Mouse (Mus musculus) retina, adult 2 months (tissue): Measurements from ENCODE around the gene Npsr1.

Source experiments
- DNase-seq: peaks from one replicate; pipeline ENCODE4 v3.0.0-alpha.2; 2012; ENCODE audit warnings: low read depth, low spot score

The Npsr1 gene

DNA sequence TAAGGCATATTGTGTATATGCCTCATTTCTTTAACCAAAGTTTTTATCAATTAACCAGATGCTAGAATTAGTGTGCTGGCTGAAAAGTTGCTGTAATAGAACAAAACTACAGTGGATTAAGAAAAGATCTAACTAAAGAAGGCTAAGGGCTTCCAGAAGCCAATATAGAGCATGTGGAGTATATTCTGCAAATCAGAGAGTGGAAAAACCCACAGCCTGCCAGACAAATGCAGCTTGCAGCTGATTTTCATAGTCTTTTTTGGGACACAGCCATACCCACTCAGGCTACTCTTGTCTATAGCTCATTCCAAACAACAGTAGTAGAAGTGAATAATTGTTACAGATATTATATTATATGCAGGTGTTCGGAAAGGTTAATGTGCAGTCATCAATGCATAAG lies 138.7 kb downstream of the Npsr1 start:
- DNase-seq: no peak

GRCm38 (mm10) chr9:24247557-24247956 lies 149.8 kb downstream of the Npsr1 start:
- DNase-seq: no peak

DNA sequence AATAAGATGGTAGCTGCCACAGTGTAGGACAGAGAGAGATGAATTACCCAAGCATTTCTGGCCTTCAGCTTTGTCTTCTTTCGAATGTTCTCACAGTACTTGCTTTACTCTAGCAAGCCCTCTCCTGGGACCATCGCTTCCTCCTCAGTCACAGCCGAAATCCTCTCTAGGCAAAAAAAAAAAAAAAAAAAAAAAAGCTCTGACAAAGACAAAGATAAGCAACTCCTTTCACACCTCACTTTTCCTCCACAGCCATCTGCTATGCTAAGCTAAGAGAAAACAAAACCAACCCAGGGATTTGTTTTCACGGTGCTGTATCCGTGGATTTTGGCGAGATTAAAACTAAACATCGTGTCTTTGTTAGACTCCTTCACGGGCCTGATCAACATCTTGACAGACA lies 156.4 kb downstream of the Npsr1 start:
- no peak for DNase-seq

DNA sequence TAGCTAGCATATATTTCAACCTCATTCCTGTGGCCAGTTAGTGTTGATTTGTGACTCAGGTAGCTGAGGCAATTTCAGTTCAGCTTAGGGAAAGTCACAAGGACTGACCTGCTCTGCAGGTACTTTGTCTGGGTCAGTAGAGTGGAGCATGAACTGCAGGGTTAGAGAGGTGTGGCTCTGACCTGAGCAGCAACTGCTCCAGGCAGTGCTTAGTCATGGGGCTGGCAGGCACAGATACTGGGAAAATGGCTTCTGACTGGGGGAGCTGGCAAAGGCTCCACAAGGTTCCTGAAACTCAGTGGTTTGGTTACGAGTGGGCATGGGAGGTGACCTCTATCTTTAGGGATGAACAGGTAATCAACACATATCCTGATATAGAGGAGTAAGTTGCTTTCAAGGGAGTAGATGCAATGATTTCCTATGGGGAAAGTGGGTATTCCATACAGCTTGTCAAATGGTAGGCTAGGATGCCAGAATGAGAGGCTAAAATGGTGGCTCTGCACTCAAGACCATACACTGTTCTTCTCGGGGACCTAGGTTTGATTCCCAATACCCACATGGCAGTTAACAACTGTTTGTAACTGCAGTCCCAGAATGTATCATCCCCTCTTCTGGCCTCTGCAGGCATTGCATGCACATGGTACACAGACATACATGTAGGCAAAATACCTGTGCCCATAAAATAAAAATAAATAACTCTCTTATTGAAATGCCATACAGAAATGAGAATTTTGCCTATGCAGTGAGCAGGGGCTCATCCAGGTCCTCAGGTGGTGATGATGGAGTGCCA lies 182.9 kb downstream of the Npsr1 start:
- DNase-seq: no peak

DNA sequence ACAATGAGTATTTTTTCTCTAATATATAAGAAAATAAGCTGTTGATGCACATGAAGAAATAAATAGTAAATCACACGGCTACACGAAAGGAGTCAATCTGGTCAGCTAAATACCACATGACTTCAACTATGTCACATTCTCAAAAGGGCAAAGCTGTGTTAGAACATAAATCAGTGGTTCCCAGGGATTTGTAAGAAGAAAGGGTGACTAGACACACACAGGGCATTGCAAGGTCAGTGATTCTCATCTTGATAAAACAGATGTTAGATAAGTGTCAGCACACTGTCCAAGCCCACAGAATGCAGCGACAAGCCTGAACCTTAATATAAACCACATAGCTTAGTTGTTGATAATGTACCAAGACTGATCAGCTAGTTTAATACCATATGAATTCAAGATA lies 184.8 kb downstream of the Npsr1 start:
- no peak for DNase-seq

GRCm38 (mm10) chr9:24283071-24283470 lies 185.3 kb downstream of the Npsr1 start:
- no peak for DNase-seq

DNA sequence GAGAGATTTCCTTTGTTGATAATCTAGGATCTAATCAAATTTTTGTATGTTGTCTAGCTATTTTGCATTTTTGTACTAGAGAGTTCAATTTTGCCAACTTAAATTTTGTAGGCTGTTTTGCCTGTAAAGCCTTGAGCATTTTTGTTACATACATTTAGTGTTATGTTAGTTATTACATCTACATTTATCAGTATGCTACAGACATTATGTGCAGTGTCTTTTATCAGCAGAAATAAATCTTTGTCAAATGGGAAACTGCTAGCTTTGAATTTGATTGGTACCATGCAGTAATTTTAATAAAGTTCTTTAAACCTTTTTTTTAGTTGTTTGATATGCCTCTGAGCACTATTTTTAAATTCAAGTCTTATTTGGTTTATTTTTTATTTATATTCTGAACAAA lies 185.7 kb downstream of the Npsr1 start:
- no peak for DNase-seq

DNA sequence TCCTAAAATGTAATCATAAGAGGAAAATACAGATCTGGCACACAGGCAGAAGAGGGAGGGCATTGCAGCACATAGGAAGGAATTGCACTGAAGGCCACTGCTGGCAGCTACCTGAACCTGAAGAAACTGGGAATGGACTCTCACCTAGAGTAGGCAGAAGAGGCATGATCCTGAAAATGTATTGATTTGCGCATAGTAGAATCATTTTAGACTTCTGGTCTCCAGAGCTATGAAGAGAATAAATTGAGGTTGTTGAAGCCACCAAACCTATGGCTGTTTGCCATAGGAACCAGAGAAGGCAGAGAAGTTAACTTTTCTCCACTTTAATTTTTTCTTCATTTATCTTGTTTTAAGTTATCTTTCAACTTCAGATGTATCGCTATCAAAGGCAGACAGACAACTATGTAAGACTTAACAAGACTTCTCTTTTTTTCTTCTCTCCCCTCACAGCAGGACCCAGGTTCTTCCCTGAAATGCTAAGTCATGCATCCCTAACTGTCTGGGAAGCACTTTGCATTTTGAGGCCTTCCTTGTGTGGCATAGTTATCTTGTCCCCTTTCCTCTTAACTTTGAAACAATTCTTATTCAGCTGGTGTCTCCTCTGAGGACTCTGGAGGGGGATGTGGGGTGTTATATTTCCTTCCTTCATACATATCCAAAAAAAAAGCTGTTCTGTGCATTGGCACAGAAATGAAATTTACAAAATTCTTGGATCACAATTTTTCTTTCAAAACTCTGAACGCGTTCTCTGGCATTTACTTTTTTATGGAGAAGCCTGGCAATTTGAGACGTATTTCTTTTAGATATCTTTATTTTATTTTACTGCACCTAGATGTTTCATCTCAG lies 186.7 kb downstream of the Npsr1 start:
- no peak for DNase-seq

DNA sequence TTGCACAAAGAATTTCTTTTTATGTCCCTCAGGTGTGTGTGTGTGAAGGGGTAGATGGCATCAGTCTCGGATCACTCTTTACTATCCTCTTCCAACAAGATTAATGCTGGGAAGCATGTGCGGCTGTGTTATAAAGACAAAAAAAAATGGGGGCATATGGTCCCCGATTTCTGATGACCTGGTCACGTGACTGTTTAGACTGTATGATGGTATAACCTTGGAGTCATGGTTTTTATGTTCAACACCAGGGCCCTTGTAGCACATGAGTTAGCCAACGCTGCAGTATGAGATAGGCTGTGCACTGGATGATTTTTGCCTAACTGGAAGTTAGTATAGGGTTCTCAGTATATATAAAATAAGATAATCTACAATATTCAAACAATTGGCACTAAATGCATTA lies 187.6 kb downstream of the Npsr1 start:
- DNase-seq: no peak

DNA sequence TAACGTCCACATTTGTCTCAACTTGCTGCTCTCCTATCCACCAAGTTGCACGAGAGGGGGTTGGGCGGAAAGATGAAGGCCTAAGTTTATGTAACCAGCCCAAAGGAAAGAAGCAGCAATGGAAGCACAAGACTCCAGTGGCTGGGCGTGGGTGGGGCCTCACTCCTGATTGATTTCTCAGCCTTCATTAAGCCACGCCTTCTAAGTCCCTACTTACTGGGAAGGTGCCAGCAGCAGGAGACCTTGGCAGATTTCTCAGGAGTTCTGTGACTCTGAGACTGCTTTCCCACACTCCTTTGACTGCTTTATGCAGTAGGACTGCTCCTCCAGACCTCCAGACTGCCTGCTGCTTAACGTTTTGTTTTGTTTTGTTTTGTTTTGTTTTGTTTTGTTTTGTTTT lies 193.6 kb downstream of the Npsr1 start:
- DNase-seq: no peak

- DNase-seq: no peak
These were observed 195.6 kb downstream of the Npsr1 start for GRCm38 (mm10) chr9:24293252-24293959.

GRCm38 (mm10) chr9:24302906-24303305 lies 205.1 kb downstream of the Npsr1 start:
- DNase-seq: no peak

DNA sequence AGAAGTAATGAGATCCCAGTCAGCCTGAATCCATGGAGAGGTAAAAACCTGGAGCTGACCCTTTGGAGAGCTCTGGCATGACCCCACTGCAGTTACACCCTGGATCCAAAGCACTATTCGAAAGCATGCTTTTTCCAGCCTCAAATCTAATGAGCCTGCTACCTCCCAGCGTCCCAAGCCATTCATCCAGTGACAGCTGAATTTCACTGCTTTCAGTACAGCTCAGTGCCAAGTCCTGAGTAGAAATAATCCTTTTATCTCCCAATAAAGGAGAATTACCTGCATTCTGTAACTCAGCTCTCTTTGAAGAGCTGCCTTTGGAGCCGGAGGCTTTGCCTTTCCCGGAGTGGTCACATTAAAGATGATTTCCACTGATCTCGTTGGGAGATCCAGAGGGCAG lies 209.2 kb downstream of the Npsr1 start:
- DNase-seq: no peak

GRCm38 (mm10) chr9:24307400-24307799 lies 209.6 kb downstream of the Npsr1 start:
- no peak for DNase-seq

- no peak for DNase-seq
These were observed 218.0 kb downstream of the Npsr1 start for GRCm38 (mm10) chr9:24315835-24316234.

DNA sequence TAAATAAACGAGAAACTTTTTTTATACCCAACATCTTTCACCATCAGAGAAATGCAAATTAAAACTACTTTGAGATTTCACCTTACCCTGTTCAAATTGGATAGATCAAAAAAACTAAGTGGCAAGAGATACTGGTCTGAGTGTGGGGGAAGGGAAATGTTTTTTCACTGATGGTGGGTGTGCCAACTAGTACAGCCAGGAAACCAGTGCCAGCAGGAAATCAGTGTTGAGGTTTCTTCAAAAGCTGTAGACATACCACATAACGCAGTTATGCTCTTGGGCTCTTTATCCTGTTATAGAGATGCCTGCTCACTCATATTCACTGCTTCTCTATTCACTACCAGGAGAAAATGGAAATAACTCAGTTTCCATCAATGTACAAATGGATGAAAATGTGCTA lies 233.9 kb downstream of the Npsr1 start:
- no peak for DNase-seq

DNA sequence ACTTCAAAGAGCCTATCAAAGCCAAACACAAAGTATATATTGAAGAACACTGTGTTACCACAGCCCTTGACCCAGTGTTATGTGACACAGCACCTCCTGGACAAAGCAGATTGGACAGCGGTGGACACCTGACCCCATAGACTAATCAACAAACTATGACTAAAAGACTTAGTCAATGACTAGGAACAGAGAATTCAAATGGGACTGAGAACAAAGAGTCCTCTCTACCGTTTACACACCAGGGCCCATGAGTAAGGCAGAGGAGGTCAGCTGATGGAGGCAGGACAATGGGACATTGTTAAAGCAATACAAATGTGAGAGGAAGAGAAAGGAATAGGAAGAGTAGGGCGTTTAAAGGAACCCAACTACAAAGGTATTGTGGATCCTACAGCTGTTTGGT lies 243.5 kb downstream of the Npsr1 start:
- DNase-seq: no peak

DNA sequence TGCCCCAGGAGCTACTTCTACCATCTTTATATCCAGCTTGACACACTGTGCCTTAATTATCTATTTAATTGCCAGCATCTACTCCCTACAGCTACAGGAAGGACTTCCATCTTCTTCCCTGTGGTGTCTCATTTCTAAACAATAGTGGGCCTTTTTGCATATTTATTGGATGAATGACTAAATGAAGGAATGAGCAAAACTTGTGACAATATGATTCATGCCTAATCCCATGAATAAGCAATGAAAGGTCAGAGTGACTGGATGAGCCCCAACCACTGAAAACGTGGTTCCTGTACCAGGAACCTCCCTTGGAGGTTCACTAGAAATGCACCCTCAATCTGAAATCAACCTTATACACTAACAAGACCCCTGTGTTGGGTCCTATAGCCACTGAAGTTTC lies 249.2 kb downstream of the Npsr1 start:
- DNase-seq: no peak

DNA sequence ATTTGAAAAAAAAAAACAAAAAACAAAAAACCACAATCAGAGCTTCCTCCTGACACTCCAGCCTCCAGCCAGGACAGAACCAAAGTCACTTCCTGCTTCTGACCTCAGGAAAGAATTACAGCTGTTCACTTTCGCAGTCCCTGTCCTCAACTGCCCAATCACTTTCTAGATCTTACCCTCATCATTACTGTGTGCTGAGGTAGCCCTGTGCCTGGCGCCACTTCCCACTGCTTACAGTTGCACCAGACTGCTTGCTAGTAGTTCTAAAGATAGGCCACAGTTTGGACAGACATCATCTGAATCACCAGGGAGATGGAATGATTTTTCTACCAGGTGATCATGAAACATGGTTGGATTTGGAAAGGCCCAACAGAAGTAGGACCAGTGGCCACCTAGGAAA lies 251.7 kb downstream of the Npsr1 start:
- DNase-seq: no peak

DNA sequence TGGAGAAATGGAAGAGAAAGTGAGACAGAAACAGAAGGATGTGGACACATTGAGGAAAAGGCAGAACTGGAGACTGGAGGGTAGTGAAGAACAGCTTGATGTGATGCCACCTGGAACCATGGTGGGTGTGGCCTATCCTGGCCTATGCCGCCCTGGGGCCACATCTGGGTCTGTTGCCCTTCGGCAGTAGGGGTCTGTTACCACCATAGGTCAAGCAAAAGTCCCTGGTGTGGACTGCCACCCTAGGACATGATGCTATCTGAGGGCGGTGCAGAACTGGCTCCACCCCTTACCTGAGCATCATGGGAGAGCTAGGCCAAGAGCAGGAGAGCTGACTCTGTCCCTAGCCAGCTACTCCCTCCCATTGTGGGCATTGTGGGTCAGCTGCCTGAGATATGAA lies 253.6 kb downstream of the Npsr1 start:
- no peak for DNase-seq
